Mouse (Mus musculus) spleen, postnatal 4 days (tissue): ENCODE data around the gene Spon1.

Experiments used
- DNase-seq, 2 experiments: peaks; one replicate each; pipeline ENCODE4 v3.0.0; 2022; ENCODE audit warnings: low spot score in 2 of 2

The Spon1 gene

DNA sequence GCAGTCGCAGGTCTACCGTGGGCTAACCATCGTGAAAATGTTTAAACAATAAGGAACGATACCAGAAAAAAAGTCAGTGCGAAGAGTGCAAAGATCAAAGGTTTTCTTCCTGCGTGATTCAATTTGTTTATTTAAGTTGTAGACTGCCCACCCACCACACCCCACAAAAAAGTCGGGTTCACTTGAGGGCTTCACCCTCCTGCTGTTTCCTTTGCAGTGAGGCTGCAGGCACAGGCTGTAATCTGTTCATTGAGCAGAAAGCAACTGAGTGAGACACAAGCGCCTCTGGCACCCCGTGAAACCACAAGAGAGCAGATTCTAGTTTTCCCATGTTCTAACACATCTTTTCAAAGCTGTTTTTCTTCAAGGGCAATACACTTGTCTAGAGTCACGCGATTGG is 322.2 kb downstream of the Spon1 start:
- DNase-seq: no peak

DNA sequence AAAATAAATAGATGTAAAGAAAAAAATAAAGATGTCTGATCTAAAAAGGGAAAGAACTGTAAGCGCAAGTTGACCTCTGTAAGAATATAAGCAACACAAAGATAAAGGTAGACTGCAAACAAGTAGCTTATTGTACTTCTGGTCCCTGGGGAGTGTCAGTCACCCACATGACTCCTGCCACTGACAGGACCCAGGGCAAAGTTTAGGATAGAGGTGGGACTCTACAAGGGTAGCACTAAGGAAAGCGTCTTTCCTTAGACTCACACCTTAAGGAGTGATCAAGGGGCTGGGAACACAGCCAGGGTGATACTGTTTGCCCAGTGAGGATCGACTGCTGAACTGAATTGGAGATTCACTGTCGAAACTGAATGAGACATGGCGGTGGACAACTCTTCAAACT is 323.1 kb downstream of the Spon1 start:
- DNase-seq: no peak

DNA sequence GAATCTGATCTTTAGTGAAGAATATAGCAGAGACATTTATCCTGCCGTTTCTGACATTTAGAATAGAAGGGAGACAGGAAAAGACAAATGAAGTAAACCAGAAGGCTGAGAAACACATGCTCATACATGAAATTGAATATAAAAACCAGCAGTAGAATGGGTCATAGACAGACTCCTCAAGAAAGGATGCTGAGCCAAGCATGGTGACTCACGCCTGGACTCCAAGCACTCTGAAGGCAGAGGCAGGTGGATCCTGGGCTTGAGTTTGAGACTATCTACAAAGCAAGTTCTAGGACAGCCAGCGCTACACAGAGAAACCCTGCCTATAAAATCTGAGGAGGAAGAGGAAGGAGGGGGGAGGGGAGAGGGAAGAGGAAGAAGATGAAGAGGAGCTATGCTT is 324.4 kb downstream of the Spon1 start:
- no peak for DNase-seq

DNA sequence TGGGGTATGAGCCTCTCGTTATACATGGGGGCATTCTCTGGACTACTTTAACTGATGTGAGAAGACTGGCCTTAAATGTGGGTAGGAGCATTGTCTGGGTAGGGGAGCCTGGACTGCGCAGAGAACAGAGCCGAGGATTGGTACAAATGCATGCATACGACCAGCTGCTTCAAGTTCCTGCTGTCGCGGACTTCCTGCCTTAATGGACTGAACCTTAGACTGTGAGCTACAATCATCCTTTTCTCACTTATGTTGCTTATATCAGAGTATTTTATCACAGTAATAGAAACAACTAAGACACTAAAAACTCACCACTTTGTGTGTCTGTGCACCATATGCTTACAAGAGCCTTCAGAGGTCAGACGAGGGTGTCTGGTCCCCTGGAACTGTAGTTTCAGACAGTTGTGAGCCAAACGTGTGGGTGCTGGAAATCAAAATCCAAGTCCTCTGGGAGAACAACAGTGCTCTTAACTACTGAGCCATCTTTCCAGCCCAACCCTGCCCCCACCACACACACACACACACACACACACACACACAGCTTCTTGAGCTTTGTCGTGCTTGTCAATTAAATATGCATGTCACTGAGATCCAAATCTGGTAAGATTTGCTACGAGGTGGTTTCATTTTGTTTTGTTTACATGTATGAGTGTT is 325.2 kb downstream of the Spon1 start:
- no peak for DNase-seq
